Mouse (Mus musculus) A20 (cell line): ENCODE measurements around the gene Plekha4.
A peak's percentile ranks its signal among the peaks of the same experiment; 100 is the strongest.

Source experiments
- DNase-seq: peaks from one replicate; pipeline ENCODE4 v3.0.0-alpha.2; 2011; ENCODE audit warnings: low read depth, low spot score

Gene Plekha4

DNA sequence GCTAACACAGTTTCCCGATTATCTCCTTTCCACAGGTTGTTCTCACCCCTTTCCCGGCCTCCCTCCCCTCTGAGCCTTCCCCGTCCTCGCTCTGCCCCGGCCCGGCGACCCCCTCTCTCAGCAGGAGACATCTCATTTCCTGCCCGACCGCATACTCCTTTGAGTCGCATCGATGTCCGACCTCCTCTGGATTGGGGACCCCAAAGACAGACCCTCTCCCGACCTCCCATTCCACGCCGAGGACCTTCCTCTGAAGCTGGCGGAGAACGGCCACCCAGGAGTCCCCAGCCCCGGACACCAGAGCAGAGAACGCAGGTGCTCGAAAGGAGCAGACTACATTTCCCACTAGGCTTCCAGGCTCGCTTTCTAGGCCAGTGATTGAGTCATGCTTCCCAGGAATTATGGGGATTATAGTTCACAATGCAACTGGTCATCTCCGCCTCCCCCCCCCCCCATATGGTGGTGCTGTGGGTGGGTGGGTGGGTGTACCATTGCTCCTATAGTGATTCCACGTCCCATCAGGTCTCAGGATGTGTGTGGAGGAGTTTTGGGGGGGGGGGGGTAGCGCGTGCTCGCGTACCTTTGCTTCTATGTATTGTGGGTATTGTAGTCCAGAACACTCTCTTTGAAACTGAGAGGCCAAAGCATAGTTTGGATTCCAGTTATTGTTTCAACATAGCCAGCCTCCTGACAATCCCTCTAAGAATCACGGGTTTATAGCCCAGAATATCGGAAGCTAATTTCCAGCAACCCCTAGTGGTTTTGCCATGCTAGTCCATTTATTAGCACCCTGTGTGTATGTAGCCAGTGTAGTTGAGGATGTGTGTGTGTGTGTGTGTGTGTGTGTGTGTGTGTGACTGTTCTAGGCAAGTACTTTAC is 12.3 kb downstream of the Plekha4 start:
- no peak for DNase-seq

DNA sequence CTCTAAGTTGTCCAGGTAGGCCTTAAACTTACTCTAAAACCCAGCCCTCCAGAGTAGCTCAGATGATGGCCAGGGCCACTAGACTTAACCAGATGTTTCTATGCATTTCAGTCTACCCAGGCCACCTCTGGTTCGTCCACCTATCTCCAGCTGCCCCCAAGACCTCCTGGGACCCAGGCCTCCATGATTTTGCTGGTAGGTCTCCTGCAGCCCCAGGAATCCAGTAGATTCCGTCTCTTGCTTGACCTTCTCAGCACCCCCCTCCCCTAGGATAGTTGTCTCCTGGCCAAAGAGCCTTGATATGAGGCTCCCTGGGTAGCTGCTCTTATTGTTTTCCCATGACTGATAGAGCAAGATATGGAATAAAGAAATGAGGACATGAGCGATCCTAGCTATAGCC is 13.0 kb downstream of the Plekha4 start:
- DNase-seq = no peak

DNA sequence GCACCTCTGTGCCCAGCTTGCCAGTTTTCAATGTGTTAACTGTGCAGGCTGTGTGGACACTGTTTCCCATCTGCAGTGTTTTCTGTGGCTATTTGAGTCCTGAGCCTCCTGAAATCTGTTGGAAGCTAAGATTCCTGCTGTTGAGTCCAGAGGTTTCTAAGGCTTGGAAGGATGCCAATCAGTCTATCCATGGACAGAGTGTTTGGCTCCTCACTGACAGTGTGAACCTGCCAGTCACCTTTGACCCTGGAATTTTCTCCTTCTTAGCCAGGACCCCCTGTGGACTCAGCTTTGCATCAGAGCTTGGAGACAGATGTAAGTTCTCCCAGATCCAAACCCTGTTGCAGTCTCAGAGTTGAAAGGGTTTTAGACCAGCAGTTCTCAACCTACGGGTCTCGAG is 14.1 kb downstream of the Plekha4 start:
- DNase-seq = no peak

DNA sequence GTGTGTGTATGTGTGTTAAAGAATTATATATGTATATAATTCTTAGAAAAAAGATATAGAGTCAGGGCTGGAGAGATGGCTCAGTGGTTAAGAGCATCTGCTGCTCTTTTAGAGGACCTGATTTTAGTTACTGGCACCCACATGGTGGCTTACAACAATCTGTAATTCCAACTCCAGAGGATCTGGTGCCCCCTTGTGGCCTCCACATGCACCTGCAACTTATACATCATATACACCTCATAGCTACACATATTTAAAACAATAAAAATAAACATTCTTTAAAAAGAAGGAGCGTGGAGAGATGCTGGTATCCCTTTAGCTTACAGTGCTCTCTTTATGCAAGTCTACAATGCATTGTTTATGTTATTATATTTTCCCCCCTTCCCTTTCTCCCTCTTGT is 18.4 kb downstream of the Plekha4 start:
- DNase-seq = no peak

DNA sequence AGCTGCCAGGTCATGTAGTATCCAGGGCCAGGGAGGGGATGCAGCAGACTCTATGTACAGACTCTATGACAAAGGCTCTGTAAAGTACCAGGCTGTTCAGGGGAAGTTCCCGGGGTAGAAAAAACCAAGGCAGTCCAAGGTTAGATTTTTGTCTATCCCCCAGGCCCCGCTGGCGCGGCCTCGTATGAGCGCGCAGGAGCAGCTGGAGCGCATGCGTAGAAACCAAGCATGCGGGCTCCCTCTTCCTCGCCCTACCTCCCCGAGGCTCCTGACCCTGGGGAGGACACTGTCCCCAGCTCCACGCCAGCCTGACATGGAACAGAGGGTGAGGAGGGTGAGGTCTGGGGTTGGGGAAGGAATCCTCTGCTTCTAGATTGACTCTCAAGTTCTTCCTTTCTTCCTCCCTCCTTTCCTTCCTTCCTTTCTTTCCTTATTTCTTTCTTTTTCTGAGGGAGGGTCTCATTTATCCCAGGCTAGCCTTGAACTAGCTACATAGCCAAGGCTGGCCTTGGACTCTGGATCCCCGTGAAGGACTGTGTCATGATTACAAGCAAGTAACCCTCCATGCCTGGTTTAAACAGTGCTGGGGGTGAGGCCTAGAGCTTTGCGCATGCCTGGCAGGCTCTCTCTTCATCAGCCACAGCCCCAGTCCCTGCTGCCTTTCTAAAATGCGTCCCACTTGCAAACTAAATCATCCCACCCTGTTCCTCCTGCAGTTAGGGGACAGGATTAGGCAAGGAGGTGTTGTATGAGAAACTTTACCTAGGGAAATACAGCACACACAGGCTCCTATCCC is 23.7 kb downstream of the Plekha4 start:
- no peak for DNase-seq

DNA sequence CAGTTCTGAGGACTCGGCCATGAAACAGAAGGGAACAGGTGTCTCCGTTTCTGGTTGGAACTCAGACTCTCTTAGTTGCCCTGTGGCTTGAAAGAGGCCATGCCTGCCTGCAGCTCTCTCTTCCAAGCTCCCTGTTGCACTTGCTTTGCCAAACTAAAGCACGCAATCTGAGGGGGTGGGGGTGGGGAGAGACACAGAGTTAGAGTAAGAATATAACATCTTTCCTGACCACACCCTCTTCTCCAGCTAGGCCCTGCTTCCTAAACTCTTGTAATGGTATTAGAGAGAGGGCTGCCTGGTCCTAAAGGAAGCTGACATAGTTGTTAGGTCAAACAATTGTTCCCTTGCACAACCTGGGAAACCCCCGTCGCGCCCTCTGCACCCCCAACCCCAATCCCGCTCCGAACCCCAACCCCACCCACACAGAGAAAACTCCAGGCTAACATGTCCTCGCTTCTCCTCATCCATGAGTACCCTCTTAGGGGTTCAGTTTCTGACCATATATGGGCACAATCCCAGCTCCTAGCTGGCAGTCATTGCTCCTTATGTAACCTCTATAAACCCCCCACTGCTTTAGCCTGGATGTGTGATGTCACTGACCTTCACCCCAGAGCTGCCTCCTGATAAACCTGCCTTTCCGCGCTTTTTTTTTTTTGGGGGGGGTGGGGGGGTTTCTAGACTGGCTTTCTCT is 24.8 kb downstream of the Plekha4 start:
- DNase-seq = no peak

DNA sequence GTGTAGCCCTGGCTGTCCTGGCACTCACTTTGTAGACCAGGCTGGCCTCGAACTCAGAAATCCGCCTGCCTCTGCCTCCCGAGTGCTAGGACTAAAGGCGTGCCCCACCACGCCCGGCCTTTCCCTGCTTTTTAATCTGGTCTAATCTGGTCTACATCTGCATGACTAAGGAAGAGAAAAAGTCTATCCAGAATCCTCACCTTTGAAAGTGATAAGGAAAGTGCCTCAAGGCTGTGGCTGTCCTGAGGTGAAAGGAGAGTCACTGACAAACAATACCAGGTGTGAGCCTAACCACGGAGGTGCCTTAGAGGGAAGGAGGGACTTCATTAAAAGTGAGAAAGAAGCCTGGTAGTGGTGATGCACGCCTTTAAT is 25.4 kb downstream of the Plekha4 start:
- no peak for DNase-seq

DNA sequence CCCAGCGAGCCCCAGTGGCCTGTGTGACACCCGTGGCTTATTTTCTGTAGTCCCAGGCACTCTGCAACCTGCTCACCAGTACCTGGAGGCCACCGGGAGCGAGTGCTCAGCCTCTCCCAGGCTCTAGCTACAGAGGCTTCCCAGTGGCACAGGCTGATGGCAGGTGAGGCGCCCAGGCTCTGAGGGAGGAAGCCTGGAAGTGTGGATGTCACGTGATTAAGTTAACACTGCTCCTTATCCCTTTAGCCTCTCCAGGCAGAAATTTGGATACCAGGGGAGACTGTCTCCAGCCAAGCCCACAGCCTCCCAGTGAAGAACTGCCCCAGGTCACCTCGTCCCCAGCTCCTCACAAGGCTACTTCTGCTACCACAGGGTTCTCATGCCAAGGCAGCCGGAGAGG is 27.4 kb downstream of the Plekha4 start:
- no peak for DNase-seq

DNA sequence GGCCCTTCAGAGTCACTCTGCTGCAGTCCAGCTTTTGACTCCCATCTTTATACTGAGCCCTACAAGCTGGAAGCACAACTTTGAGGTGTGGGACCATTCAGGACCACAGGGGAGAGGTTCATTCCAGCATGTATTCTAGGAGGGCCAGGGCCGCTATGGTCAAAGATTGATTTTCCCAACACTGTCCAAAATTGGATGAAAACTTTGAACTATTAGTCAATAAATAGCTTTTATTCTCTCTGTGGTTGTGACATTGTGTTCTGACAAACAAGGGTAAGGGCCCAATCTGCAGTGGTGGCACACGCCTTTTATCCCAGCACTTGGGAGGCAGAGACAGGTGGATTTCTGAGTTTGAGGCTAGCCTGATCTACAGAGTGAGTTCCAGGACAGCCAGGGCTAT is 27.9 kb downstream of the Plekha4 start:
- no peak for DNase-seq

DNA sequence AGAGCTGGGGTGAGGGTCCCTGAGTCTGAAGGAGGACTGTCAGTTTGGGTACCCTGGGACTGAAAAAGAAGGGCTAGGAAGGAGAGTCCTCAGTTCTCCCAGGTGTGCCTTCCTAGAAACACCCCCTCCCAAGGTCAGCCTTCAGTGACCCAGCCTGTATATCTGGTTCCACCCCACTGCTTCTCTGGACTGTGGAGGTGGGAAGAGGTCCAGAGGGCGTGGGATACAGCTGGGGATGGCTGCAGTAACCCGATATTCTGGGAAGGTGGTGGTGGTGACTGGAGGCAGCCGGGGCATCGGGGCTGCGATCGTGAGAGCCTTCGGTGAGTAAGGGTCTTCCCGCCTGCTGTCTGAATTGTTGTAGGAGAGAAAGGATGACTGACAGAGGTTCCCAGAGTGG is 28.6 kb downstream of the Plekha4 start, which contains the start of gene Hsd17b14:
Hsd17b14 (plus strand) TSS at position 150 of the 400 bp plus-strand sequence.
- DNase-seq = no peak

DNA sequence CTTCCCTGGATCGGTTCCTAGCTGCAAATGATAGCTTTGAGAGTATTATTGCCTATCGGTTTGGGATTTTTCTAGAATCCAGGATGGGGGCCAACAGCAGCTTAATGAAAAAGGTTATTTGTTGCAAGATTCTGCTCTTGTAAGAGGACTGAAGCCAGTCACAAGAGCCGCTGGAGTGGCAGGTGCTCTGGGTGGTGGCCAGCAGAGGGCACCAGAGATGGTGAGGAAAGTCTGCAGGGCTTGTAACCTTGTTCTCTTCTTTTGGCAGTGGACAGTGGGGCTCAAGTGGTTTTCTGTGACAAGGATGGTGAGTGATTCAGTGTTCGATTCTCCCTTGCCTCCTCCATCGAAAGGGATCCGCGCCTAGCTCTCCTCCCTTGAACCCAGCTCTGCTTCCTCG is 29.7 kb downstream of the Plekha4 start:
- DNase-seq = peak; percentile 84

DNA sequence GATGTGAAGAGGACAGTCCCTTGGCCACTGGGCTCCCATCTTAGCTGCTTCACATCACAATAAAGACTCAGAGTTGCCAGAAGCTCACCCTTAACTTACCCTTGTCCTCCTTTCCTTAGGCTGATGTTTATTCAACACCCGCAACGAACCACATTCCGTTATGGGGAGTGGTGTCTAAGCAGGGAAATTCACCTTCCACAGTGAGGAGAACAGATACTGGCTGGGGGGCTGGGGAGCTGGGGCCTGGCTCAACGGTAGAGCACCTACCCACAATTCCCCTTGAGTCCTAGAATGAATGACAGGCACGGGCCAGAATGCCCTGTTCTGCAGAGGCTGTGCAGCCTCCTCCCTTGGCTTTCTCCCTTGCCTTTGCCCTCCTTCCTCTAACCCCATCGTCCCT is 32.8 kb downstream of the Plekha4 start:
- no peak for DNase-seq

DNA sequence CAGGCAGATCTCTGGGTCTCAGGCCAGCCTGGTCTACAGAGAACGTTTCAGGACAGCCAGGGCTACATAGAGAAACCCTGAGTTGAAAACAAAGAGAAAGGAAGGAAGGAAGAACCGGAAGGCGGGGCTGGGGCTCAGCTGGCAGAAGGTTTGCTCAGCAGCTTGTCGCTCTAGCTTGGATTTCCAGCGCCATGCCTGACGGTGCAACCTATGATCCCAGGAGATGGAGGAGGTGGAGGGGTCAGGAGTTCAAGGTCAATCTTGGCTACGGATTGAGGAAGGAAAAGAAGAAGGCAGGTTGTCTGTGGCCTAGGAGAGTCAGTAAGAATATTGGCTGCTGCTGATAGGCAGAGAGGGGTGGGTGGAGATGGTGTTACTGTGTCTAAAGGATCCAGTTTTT is 34.1 kb downstream of the Plekha4 start:
- DNase-seq = peak; percentile 61

DNA sequence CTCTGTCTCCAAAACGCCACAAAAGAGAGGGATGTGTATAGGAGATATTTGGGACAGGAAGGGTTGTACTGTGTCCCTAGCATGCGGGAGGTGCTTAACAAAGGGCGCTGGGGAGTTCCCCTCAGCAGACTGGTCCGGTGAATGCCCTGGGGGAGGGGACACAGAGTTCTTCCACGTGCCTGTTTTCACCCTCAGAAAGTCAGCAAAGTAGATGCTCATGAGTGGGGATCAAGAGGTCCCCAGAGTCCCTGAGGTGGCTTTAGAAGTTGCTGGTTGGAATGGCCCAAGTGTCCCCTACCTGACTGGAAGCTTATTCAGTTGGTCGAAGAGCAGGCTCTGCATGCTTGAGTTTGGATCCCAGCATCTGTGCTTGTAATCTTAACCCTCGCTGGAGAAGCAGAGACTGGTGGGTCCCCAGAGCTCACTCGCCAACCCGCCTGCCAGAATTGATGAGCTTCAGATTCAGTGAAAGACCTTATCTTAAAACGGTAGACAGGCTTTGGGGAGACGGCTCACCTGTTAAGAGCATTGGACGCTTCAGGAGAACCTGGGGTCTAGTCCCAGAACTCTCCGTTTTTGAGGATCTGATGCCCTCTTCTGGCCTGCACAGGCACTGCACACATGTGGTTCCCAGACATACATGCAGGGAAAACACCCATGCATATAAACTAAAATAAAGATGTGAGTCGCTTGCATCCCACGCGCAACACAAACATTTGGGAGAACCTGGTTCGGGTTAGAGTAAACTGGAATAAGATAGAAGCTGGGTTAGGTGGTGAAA is 34.9 kb downstream of the Plekha4 start:
- peak; percentile 87 for DNase-seq

DNA sequence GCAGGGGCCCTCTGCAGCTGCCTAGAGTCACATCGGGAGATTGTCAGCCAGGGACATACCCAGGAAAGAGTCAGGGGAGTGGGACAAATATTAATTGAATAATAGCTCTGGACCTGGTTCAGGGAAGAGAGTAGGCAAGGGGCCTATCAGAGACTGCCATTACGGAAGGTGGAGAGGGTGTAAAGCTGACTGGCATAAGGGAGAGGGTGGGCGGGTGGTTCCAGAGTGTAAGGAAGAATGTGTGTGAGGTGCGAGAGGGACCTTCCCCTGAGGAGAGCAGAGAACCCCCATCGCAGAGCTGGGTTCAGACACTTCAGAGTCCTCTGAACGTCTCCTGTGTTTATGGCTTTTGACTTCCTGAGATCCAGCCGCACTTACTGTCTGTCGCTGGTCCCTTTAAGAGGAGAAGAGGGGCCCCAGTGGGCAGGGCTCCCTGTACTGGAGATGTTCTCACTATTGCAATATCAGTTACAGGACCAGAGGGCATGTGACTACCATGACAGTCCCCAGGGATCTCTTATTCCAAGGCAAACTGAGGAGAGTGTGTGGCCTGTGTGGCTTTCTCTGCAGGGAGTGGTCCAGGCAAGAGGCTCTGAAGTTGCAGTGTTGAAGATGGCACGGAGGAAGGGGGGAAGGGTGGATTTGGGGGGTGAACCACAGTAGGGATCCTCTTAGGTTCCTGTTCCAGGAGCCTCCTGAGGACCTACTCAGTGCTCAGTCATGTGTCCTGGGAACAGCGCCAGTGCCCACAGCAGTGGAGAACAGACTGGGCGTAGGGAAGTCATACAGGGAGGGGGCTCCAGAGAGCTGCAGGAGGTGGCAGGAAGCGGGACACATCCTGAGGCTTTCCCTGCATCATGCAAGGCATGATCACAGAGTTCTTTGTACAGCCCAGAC is 35.7 kb downstream of the Plekha4 start:
- no peak for DNase-seq

DNA sequence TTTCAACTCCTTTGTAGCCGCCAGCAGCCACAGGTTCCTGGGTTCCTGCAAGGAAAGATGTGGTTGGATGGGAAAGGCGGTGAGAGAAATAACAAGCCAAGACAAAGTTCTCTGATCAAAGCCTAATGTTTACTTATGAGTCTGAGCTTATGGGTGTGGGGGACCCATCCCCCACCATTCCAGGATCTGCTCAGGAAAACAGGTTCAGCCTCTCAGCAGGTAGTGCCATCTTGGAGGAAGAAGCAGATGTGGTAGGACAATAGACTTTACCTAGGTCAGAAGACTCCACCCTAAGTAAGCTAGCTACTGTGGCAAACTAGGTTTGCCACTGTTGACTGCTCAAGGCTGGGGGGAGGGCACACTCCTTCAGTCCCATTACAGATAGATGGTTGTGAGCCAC is 38.7 kb downstream of the Plekha4 start:
- DNase-seq = no peak

DNA sequence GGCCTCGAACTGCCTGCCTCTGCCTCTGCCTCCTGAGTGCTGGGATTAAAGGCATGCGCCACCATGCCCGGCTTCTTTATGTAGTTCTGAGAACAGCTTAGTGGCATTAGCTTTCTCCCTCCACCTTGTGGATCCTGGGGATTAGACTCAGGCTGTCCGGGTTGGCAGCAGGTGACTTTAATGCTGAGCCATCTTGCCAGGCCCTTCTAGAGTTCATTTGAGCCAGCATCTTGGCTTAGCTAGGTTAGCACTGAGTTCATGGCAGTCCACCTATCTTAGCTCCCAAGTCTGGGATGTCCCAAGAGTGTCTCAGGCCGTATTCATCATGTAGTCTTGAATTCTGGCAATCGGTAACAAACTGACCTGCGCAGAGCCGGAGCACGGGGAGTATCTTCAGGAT is 39.3 kb downstream of the Plekha4 start:
- no peak for DNase-seq

DNA sequence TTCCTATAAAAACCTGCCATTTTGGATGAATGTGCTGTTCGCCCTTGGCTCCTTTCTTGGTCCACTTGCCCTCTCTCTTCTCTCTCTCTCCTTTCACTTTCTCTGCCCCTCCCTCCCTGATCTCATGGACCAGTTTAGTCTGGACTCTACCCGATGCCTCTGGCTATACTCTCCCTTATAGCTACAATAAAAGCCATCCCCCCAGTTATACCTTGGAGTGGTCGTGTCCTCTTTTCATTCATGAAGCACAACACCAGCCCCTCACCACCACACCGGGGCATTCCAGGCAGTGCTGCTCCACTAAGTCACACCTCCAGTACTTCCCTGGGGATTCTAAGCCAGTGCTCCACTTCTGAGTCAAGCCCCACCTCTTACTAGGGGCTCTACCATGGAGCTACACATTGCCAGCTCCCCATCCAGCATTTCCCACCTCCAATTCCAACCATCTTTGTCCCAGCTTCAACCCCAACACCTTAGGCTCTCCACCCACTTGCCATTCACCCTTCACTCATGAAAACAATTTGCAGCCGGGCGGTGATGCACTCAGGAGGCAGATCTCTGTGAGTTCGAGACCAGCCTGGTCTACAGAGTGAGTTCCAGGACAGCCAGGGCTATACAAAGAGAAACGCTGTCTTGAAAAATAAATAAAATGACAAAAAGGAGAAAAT is 41.1 kb downstream of the Plekha4 start:
- DNase-seq = no peak

DNA sequence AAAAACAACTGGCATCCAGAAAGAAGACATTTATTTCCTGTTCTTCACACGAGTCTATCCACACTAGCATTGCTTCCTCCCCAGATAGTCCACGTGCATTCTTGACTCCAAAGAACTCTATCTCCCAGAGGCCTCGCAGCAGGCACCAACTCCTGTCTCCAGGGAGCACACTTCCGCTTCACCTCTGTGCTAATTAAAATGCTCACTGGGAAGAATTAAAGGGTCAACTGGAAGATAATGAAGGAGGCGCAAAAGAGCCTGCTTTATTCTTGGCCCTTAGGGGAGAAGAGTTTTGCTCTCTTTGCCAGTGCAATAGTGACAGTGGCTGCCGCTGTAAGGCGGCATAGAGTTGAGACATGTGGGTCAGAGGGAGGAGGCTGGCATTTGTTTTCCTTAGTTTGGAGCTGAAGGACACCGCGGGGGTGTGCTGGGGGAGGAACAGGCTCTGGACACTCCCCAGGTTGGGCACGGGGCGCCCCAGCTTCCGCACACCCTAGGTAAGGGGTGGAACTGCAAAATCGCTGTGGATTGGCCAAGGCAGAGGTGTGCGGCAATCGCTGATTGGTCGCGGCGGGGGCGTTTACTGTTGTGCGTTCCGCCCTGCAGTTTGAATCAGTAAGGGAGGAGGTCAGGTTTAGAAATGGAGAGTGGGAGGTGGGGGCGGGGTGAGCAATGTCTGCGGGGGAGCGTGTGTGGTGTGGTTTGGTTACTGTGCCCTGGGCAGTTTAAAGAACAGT is 41.8 kb downstream of the Plekha4 start:
- peak; percentile 96 for DNase-seq
